Mouse (Mus musculus) embryo, embryonic 9.5 days (tissue): Measurements from ENCODE around the gene Adam21.

Experiments used
- DNase-seq: peaks from one replicate; pipeline ENCODE4 v3.0.0-alpha.2; 2017; ENCODE audit errors: extremely low spot score

Adam21 gene

GRCm38 (mm10) chr12:81568374-81568773 is at the start of gene Adam21:
Gene Adam21 (minus strand): TSS chr12:81568474.
- DNase-seq: no peak

GRCm38 (mm10) chr12:81616980-81617379 is 48.7 kb upstream of the Adam21 start:
- no peak for DNase-seq

GRCm38 (mm10) chr12:81615807-81616206 is 47.5 kb upstream of the Adam21 start:
- no peak for DNase-seq

GRCm38 (mm10) chr12:81609445-81609844 is 41.2 kb upstream of the Adam21 start:
- DNase-seq: no peak

- DNase-seq: no peak
Measured at GRCm38 (mm10) chr12:81604995-81605784, 36.9 kb upstream of the Adam21 start.

GRCm38 (mm10) chr12:81596547-81597262 is 28.4 kb upstream of the Adam21 start:
- no peak for DNase-seq

GRCm38 (mm10) chr12:81594902-81595671 is 26.8 kb upstream of the Adam21 start, which contains the start of gene Med6:
Gene Med6 (minus strand): TSS chr12:81595008.
- DNase-seq: peak; percentile 98

- DNase-seq: no peak
Measured at GRCm38 (mm10) chr12:81567931-81568330, 343 bp downstream of the Adam21 start.

GRCm38 (mm10) chr12:81564173-81564572 is 4.1 kb downstream of the Adam21 start:
- DNase-seq: no peak

- DNase-seq: no peak
Measured at GRCm38 (mm10) chr12:81549286-81549685, 19.0 kb downstream of the Adam21 start.

GRCm38 (mm10) chr12:81547163-81547562 is 21.1 kb downstream of the Adam21 start:
- DNase-seq: no peak

GRCm38 (mm10) chr12:81533029-81533419 is 35.2 kb downstream of the Adam21 start:
- DNase-seq: no peak

- DNase-seq: peak; percentile 86
Measured at GRCm38 (mm10) chr12:81532316-81533028, 35.8 kb downstream of the Adam21 start, which contains the start of the genes Gm20498 and Synj2bp. Gene Gm20498 (minus strand): TSS chr12:81532905. Gene Synj2bp (minus strand): TSS chr12:81532911.

- peak; percentile 2 for DNase-seq
Measured at GRCm38 (mm10) chr12:81530587-81530986, 37.7 kb downstream of the Adam21 start.
